Mouse (Mus musculus) embryonic facial prominence, embryonic 11.5 days (tissue): ENCODE results near the gene Haao. TPM values are rescaled to one million over a fixed set of nuclear protein-coding genes. Genes with fewer than 3 reads are reported as not detected.

Experiments
- ATAC-seq: fragments of 200-750 bp; cut with Nextera tagmentation; replicated peaks from 2 replicates; pipeline ENCODE4 v1.8.0; 2017; ENCODE audit warnings: low read depth; ENCODE audit not compliant: insufficient number of reproducible peaks, low FRiP score, low TSS enrichment
- DNase-seq: peaks from one replicate; pipeline ENCODE4 v3.0.0-alpha.2; 2015; ENCODE audit warnings: low spot score
- H3K27ac ChIP-seq: fragments of 300-500 bp; sonication (generic); replicated peaks from 2 replicates; pipeline ENCODE4 v1.5.1; 2014; ENCODE audit warnings: mild to moderate bottlenecking, low read depth, low read length, control low read depth
- H3K27me3 ChIP-seq: fragments of 300-500 bp; sonication (generic); 2 replicates; pipeline ENCODE4 v1.6.1; 2014; ENCODE audit warnings: mild to moderate bottlenecking, low read length, moderate library complexity, mixed read lengths; ENCODE audit not compliant: control insufficient read depth, insufficient read depth
- H3K36me3 ChIP-seq: fragments of 300-500 bp; sonication (generic); replicated peaks from 2 replicates; pipeline ENCODE4 v1.6.1; 2014; ENCODE audit warnings: low read depth, mild to moderate bottlenecking, low read length, moderate library complexity, mixed read lengths; ENCODE audit not compliant: control insufficient read depth, insufficient read depth
- H3K4me1 ChIP-seq: fragments of 300-500 bp; sonication (generic); 2 replicates; pipeline ENCODE4 v1.6.1; 2014; ENCODE audit warnings: low read length, mixed read lengths; ENCODE audit not compliant: control insufficient read depth, insufficient read depth
- H3K4me2 ChIP-seq: fragments of 300-500 bp; sonication (generic); 2 replicates; pipeline ENCODE4 v1.6.1; 2014; ENCODE audit warnings: low read depth, mild to moderate bottlenecking, control low read depth, low read length, moderate library complexity
- H3K4me3 ChIP-seq: fragments of 300-500 bp; sonication (generic); 2 replicates; pipeline ENCODE4 v1.5.1; 2014; ENCODE audit warnings: low read depth, low read length, control low read depth
- H3K9ac ChIP-seq: fragments of 300-500 bp; sonication (generic); replicated peaks from 2 replicates; pipeline ENCODE4 v1.6.1; 2014; ENCODE audit warnings: mild to moderate bottlenecking, control low read depth, low read length
- H3K9me3 ChIP-seq: fragments of 300-500 bp; sonication (generic); replicated peaks from 2 replicates; pipeline ENCODE4 v1.6.1; 2016; ENCODE audit warnings: mild to moderate bottlenecking, low read length, inconsistent platforms, mixed read lengths; ENCODE audit not compliant: control insufficient read depth
- WGBS: fragments of 180-500 bp; shearing (Covaris S2); extraction: QIAGEN DNeasy Blood & Tissue Kit; methylation state at CpG from one replicate; pipeline ENCODE4 v1.1.7; 2014; 5-methylcytosine and 5-hydroxymethylcytosine counted together
- polyA plus RNA-seq: library from polyadenylated mRNA; unstranded; fragments of >200 nt; fragmentation: Nextera tagmentation; extraction: Ambion mirVana; gene quantifications from 2 replicates; pipeline ENCODE4 v1.2.1, GENCODE M21; 2014

The Haao gene
- polyA plus RNA-seq, 1 experiment from 2014 or later = 0.39 TPM

GRCm38 (mm10) chr17:83843780-83844179 is 4.0 kb downstream of the Haao start:
- Histone ChIP-seq H3K4me3 (no peak overlapping the region), H3K36me3 (no peaks in the 10 kb centered on the region), H3K9me3 (no peaks in the 10 kb centered on the region), H3K4me1 (no peaks in the 10 kb centered on the region), H3K4me2 (no peak overlapping the region), H3K27me3 (no peaks in the 10 kb centered on the region), H3K9ac (no peak overlapping the region), H3K27ac (no peak overlapping the region)
- DNase-seq = no peak
- 68% methylated on average over 7 of the region's 7 CpGs for WGBS
- no peak for ATAC-seq

DNA sequence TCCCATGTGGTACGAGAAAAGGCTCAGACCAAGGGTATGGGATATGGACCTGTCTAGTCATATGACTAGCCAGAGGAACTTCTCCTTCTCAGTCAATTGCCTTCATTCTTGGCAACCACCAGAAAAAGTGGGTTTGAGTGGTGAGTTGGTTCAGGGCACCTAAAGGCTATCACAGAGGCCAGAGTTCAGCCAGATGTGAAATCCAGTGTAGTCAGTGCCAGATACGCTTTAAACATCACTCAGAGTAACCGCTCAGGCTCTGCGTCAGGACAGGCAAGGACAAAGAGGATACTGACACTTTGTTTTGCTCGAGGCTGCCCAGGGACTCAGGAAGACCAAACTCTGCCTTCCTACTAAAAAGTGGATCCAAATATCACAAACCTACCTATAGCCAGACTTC is 6.8 kb downstream of the Haao start:
- H3K4me2 ChIP-seq = no peak overlapping the region
- H3K4me1 ChIP-seq = no peaks in the 10 kb centered on the region
- H3K36me3 ChIP-seq = no peaks in the 10 kb centered on the region
- 71% methylated on average over 5 of the region's 5 CpGs for WGBS
- no peaks in the 10 kb centered on the region for H3K9me3 ChIP-seq
- H3K27me3 ChIP-seq = no peaks in the 10 kb centered on the region
- no peak overlapping the region for H3K4me3 ChIP-seq
- no peak overlapping the region for H3K9ac ChIP-seq
- no peak for ATAC-seq
- DNase-seq = no peak
- H3K27ac ChIP-seq = no peak overlapping the region

GRCm38 (mm10) chr17:83839132-83839531 is 8.6 kb downstream of the Haao start:
- no peak overlapping the region for H3K4me2 ChIP-seq
- ATAC-seq (no peak), DNase-seq (no peak)
- H3K4me3 ChIP-seq = no peak overlapping the region
- no peaks in the 10 kb centered on the region for H3K36me3 ChIP-seq
- no peak overlapping the region for H3K9ac ChIP-seq
- no peaks in the 10 kb centered on the region for H3K4me1 ChIP-seq
- no peaks in the 10 kb centered on the region for H3K9me3 ChIP-seq
- no peak overlapping the region for H3K27ac ChIP-seq
- 65% methylated on average over 9 of the region's 9 CpGs for WGBS
- H3K27me3 ChIP-seq = no peaks in the 10 kb centered on the region

- Histone ChIP-seq H3K27ac (no peak overlapping the region), H3K4me3 (no peak overlapping the region), H3K36me3 (no peaks in the 10 kb centered on the region), H3K9ac (no peak overlapping the region), H3K9me3 (no peaks in the 10 kb centered on the region), H3K27me3 (no peaks in the 10 kb centered on the region), H3K4me1 (no peaks in the 10 kb centered on the region), H3K4me2 (no peak overlapping the region)
- 61% methylated on average over 8 of the region's 8 CpGs for WGBS
- DNase-seq (no peak), ATAC-seq (no peak)
These were observed 10.0 kb downstream of the Haao start for GRCm38 (mm10) chr17:83837659-83838190.

GRCm38 (mm10) chr17:83836048-83836447 is 11.7 kb downstream of the Haao start:
- no peak for ATAC-seq
- 58% methylated on average over 3 of the region's 3 CpGs for WGBS
- H3K9me3 ChIP-seq = no peaks in the 10 kb centered on the region
- no peak overlapping the region for H3K4me2 ChIP-seq
- no peaks in the 10 kb centered on the region for H3K4me1 ChIP-seq
- DNase-seq = no peak
- H3K4me3 ChIP-seq = no peak overlapping the region
- H3K27ac ChIP-seq = no peak overlapping the region
- H3K27me3 ChIP-seq = no peaks in the 10 kb centered on the region
- H3K36me3 ChIP-seq = no peaks in the 10 kb centered on the region
- no peak overlapping the region; the same call in 1 of the 2 replicates for H3K9ac ChIP-seq

DNA sequence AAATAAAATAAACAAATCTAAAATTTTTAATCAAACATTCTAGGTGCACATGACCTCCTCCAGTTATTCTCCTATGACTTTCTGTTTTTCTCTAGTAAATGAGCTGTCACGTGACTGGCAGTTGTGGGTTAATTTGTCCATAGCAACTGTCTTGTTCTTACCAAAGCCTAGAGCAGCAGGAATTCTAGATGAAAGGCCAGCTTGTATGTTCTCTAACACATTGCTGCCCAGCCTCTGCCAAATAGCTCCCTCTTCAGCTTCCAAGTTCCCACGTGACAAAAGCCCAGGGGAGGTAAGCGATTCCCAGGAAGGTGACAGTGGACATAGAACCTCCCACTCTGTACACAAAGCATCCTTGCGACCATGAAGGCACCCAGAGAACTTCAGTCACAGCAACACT is 13.6 kb downstream of the Haao start:
- H3K4me1 ChIP-seq = no peaks in the 10 kb centered on the region
- no peak for DNase-seq

DNA sequence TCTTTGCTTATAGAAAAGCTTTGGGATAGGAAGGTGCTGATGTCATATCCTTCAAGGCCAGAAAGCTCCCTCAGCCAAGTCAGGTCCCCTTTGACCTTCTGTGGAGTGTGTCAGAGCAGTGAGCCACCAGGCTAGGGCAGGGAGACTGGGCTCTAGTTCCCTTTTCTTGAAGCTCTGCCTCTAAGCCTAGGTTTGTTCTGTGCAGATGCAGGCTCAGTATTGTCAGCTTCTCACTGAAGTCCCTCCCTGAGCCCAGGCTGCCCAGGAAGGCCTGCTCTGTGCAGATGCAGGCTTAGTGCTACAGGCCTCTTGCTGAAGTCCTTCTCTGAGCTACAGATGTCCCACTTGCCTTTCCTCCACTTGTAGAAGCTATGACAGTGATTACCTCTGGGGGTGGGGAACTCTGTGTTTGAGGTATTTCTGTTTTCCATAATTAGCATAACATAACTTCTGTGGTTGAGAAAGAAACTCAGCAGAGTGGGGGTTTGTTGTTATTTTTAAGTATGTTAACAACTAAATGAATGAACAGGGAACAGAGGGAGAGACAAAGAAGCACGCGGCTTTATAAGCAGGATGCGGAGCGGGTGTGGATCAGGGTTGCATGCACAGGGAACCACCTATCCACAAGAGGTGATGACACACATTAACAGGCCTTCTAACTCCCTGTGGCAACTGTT is 17.0 kb downstream of the Haao start:
- Histone ChIP-seq H3K4me3 (no peak overlapping the region), H3K36me3 (no peaks in the 10 kb centered on the region), H3K9me3 (no peaks in the 10 kb centered on the region), H3K9ac (no peak overlapping the region), H3K27me3 (no peaks in the 10 kb centered on the region), H3K4me2 (no peak overlapping the region), H3K27ac (no peak overlapping the region), H3K4me1 (no peaks in the 10 kb centered on the region)
- DNase-seq (no peak), ATAC-seq (no peak)
- WGBS = 99% methylated on average over 4 of the region's 4 CpGs

More for the DNA sequence above, 13.6 kb downstream of the Haao start:
- Histone ChIP-seq H3K9ac (no peak overlapping the region), H3K36me3 (no peaks in the 10 kb centered on the region), H3K9me3 (no peaks in the 10 kb centered on the region), H3K4me2 (no peak overlapping the region), H3K27me3 (no peaks in the 10 kb centered on the region), H3K27ac (no peak overlapping the region), H3K4me3 (no peak overlapping the region)
- WGBS = 73% methylated on average over 4 of the region's 4 CpGs
- ATAC-seq = no peak

DNA sequence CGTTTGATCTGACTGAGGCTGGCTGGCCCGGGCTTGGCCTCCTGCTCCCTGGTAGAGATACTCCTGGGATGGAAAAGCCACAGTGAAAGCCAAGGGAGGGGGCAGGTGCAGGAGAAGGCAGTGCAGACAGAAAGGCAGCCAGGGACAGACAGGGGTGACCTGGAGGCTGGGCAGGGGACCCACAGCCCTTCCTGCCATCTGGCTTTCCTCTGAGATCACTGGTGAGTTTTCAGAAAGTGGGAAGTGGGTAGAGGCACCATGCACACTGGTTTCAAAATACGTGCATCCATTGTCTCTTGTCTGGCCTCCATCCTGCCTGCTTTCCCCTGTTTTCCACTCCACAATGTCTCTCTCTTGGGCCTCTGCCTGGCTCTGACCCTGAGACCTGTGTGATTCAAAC is 18.4 kb downstream of the Haao start:
- no peak overlapping the region for H3K4me2 ChIP-seq

More for the DNA sequence above, 18.4 kb downstream of the Haao start:
- Histone ChIP-seq H3K4me1 (no peaks in the 10 kb centered on the region), H3K9ac (no peak overlapping the region), H3K27ac (no peak overlapping the region), H3K9me3 (no peaks in the 10 kb centered on the region), H3K4me3 (no peak overlapping the region), H3K27me3 (no peaks in the 10 kb centered on the region), H3K36me3 (no peaks in the 10 kb centered on the region)
- WGBS = 75% methylated on average over 3 of the region's 3 CpGs
- DNase-seq = no peak
- no peak for ATAC-seq
